Mouse (Mus musculus) neural tube, embryonic 12.5 days (tissue): ENCODE results near the gene Trabd2b. TPM values are rescaled to one million over a fixed set of nuclear protein-coding genes. Genes with fewer than 3 reads are reported as not detected.

Experiments
- ATAC-seq: fragments of 200-750 bp; cut with Nextera tagmentation; 2 replicates; pipeline ENCODE4 v1.8.0; 2017; ENCODE audit warnings: low read depth, mild to moderate bottlenecking, moderate TSS enrichment, moderate library complexity; ENCODE audit not compliant: low FRiP score
- H3K27ac ChIP-seq: fragments of 300-500 bp; sonication (generic); 2 replicates; pipeline ENCODE4 v1.5.1; 2016
- H3K27me3 ChIP-seq: fragments of 300-500 bp; sonication (generic); replicated peaks from 2 replicates; pipeline ENCODE4 v1.6.1; 2016; ENCODE audit warnings: mild to moderate bottlenecking
- H3K36me3 ChIP-seq: fragments of 300-500 bp; sonication (generic); 2 replicates; pipeline ENCODE4 v1.6.1; 2016; ENCODE audit warnings: mild to moderate bottlenecking
- H3K4me1 ChIP-seq: fragments of 300-500 bp; sonication (generic); 2 replicates; pipeline ENCODE4 v1.6.1; 2016
- H3K4me2 ChIP-seq: fragments of 300-500 bp; sonication (generic); replicated peaks from 2 replicates; pipeline ENCODE4 v1.6.1; 2016; ENCODE audit warnings: mild to moderate bottlenecking
- H3K4me3 ChIP-seq: fragments of 300-500 bp; sonication (generic); 2 replicates; pipeline ENCODE4 v1.5.1; 2016
- H3K9ac ChIP-seq: fragments of 300-500 bp; sonication (generic); 2 replicates; pipeline ENCODE4 v1.6.1; 2016; ENCODE audit warnings: mild to moderate bottlenecking
- H3K9me3 ChIP-seq: fragments of 300-500 bp; sonication (generic); 2 replicates; pipeline ENCODE4 v1.6.1; 2016; ENCODE audit warnings: mild to moderate bottlenecking
- WGBS: fragments of 180-500 bp; shearing (Covaris S2); methylation state at CpG from one replicate; pipeline ENCODE4 v1.1.7; 2016; 5-methylcytosine and 5-hydroxymethylcytosine counted together
- polyA plus RNA-seq: library from polyadenylated mRNA; unstranded; fragments of >200 nt; fragmentation: Nextera tagmentation; extraction: Ambion mirVana; gene quantifications from 2 replicates; pipeline ENCODE4 v1.2.1, GENCODE M21; 2016

The Trabd2b gene
- polyA plus RNA-seq, 1 experiment from 2014 or later, result 1.6 TPM

GRCm38 (mm10) chr4:114423084-114423483, 16.6 kb downstream of the Trabd2b start:
- H3K27ac ChIP-seq, result no peak overlapping the region
- 68% methylated on average over 6 of the region's 6 CpGs for WGBS
- no peak overlapping the region for H3K4me3 ChIP-seq
- no peak overlapping the region for H3K4me2 ChIP-seq
- no peak for ATAC-seq
- H3K4me1 ChIP-seq, result no peaks in the 10 kb centered on the region
- no peaks in the 10 kb centered on the region for H3K27me3 ChIP-seq
- no peaks in the 10 kb centered on the region for H3K36me3 ChIP-seq
- no peaks in the 10 kb centered on the region for H3K9me3 ChIP-seq
- no peak overlapping the region for H3K9ac ChIP-seq

GRCm38 (mm10) chr4:114425808-114426207, 19.3 kb downstream of the Trabd2b start:
- Histone ChIP-seq H3K4me1 (no peaks in the 10 kb centered on the region), H3K27ac (no peak overlapping the region), H3K9ac (no peak overlapping the region), H3K36me3 (no peaks in the 10 kb centered on the region), H3K9me3 (no peaks in the 10 kb centered on the region), H3K4me3 (no peak overlapping the region), H3K27me3 (no peaks in the 10 kb centered on the region), H3K4me2 (no peak overlapping the region)
- no peak for ATAC-seq
- WGBS, result 44% methylated on average over 5 of the region's 5 CpGs

GRCm38 (mm10) chr4:114432742-114433141, 26.2 kb downstream of the Trabd2b start:
- Histone ChIP-seq H3K4me1 (no peaks in the 10 kb centered on the region), H3K27ac (no peak overlapping the region), H3K27me3 (no peaks in the 10 kb centered on the region), H3K36me3 (no peaks in the 10 kb centered on the region), H3K4me3 (no peak overlapping the region), H3K9ac (no peak overlapping the region), H3K9me3 (no peaks in the 10 kb centered on the region), H3K4me2 (no peak overlapping the region)
- WGBS, result 97% methylated on average over 2 of the region's 2 CpGs
- no peak for ATAC-seq

- Histone ChIP-seq H3K36me3 (no peaks in the 10 kb centered on the region), H3K27ac (no peak overlapping the region), H3K4me3 (no peak overlapping the region), H3K9me3 (no peaks in the 10 kb centered on the region), H3K9ac (no peak overlapping the region), H3K4me2 (no peak overlapping the region), H3K27me3 (no peaks in the 10 kb centered on the region), H3K4me1 (no peaks in the 10 kb centered on the region)
- ATAC-seq, result no peak
- WGBS, result 91% methylated on average over 1 of the region's 1 CpGs
Measured at GRCm38 (mm10) chr4:114433440-114433839, 26.9 kb downstream of the Trabd2b start.

GRCm38 (mm10) chr4:114434766-114435165, 28.2 kb downstream of the Trabd2b start:
- no peak for ATAC-seq
- H3K27ac ChIP-seq, result no peak overlapping the region
- H3K4me2 ChIP-seq, result no peak overlapping the region
- H3K4me1 ChIP-seq, result no peaks in the 10 kb centered on the region
- no peaks in the 10 kb centered on the region for H3K9me3 ChIP-seq
- H3K36me3 ChIP-seq, result no peaks in the 10 kb centered on the region
- H3K27me3 ChIP-seq, result no peaks in the 10 kb centered on the region
- H3K9ac ChIP-seq, result no peak overlapping the region
- 90% methylated on average over 1 of the region's 1 CpGs for WGBS
- H3K4me3 ChIP-seq, result no peak overlapping the region

GRCm38 (mm10) chr4:114435381-114435780, 28.9 kb downstream of the Trabd2b start:
- Histone ChIP-seq H3K9ac (no peak overlapping the region), H3K9me3 (no peaks in the 10 kb centered on the region), H3K4me3 (no peak overlapping the region), H3K4me1 (no peaks in the 10 kb centered on the region), H3K27me3 (no peaks in the 10 kb centered on the region), H3K36me3 (no peaks in the 10 kb centered on the region), H3K27ac (no peak overlapping the region), H3K4me2 (no peak overlapping the region)
- ATAC-seq, result no peak
- 91% methylated on average over 7 of the region's 7 CpGs for WGBS

GRCm38 (mm10) chr4:114438764-114439163, 32.2 kb downstream of the Trabd2b start:
- H3K4me1 ChIP-seq, result no peaks in the 10 kb centered on the region
- WGBS, result 53% methylated on average over 2 of the region's 2 CpGs

GRCm38 (mm10) chr4:114442186-114442585, 35.7 kb downstream of the Trabd2b start:
- Histone ChIP-seq H3K4me2 (no peak overlapping the region), H3K4me3 (no peak overlapping the region), H3K27me3 (no peaks in the 10 kb centered on the region), H3K36me3 (no peaks in the 10 kb centered on the region), H3K9ac (no peak overlapping the region), H3K27ac (no peak overlapping the region), H3K9me3 (no peaks in the 10 kb centered on the region), H3K4me1 (no peaks in the 10 kb centered on the region)
- 58% methylated on average over 2 of the region's 2 CpGs for WGBS
- ATAC-seq, result no peak

More at GRCm38 (mm10) chr4:114438764-114439163, 32.2 kb downstream of the Trabd2b start:
- Histone ChIP-seq H3K27me3 (no peaks in the 10 kb centered on the region), H3K9ac (no peak overlapping the region), H3K4me3 (no peak overlapping the region), H3K4me2 (no peak overlapping the region), H3K27ac (no peak overlapping the region), H3K9me3 (no peaks in the 10 kb centered on the region), H3K36me3 (no peaks in the 10 kb centered on the region)
- ATAC-seq, result no peak

- no peaks in the 10 kb centered on the region for H3K36me3 ChIP-seq
- ATAC-seq, result no peak
- no peak overlapping the region for H3K4me2 ChIP-seq
- no peak overlapping the region for H3K9ac ChIP-seq
- WGBS, result 80% methylated on average over 3 of the region's 3 CpGs
- H3K4me1 ChIP-seq, result no peaks in the 10 kb centered on the region
- no peak overlapping the region for H3K4me3 ChIP-seq
- no peaks in the 10 kb centered on the region for H3K27me3 ChIP-seq
- H3K27ac ChIP-seq, result no peak overlapping the region
- H3K9me3 ChIP-seq, result no peaks in the 10 kb centered on the region
Measured at GRCm38 (mm10) chr4:114442661-114443060, 36.1 kb downstream of the Trabd2b start.

- Histone ChIP-seq H3K9me3 (no peaks in the 10 kb centered on the region), H3K4me3 (no peak overlapping the region), H3K27me3 (no peaks in the 10 kb centered on the region), H3K27ac (no peak overlapping the region), H3K4me2 (no peak overlapping the region), H3K9ac (no peak overlapping the region), H3K4me1 (no peaks in the 10 kb centered on the region), H3K36me3 (no peaks in the 10 kb centered on the region)
- 90% methylated on average over 9 of the region's 9 CpGs for WGBS
- ATAC-seq, result no peak
Measured at GRCm38 (mm10) chr4:114448393-114449052, 42.0 kb downstream of the Trabd2b start.

- Histone ChIP-seq H3K9ac (no peak overlapping the region), H3K27ac (no peak overlapping the region), H3K4me2 (no peak overlapping the region), H3K4me1 (no peaks in the 10 kb centered on the region), H3K27me3 (no peaks in the 10 kb centered on the region), H3K9me3 (no peaks in the 10 kb centered on the region), H3K36me3 (no peaks in the 10 kb centered on the region), H3K4me3 (no peak overlapping the region)
- ATAC-seq, result no peak
- 68% methylated on average over 3 of the region's 3 CpGs for WGBS
Measured at GRCm38 (mm10) chr4:114453101-114453500, 46.6 kb downstream of the Trabd2b start.

- Histone ChIP-seq H3K4me3 (no peak overlapping the region), H3K9ac (no peak overlapping the region), H3K27ac (no peak overlapping the region), H3K9me3 (no peaks in the 10 kb centered on the region), H3K4me1 (no peaks in the 10 kb centered on the region), H3K36me3 (no peaks in the 10 kb centered on the region), H3K27me3 (no peaks in the 10 kb centered on the region), H3K4me2 (no peak overlapping the region)
- WGBS, result 70% methylated on average over 4 of the region's 4 CpGs
- ATAC-seq, result no peak
Measured at GRCm38 (mm10) chr4:114454016-114454415, 47.5 kb downstream of the Trabd2b start.

- 81% methylated on average over 3 of the region's 3 CpGs for WGBS
- no peak for ATAC-seq
- H3K9me3 ChIP-seq, result no peaks in the 10 kb centered on the region
Measured at GRCm38 (mm10) chr4:114454495-114455186, 48.1 kb downstream of the Trabd2b start.

More at GRCm38 (mm10) chr4:114454495-114455186, 48.1 kb downstream of the Trabd2b start:
- H3K27me3 ChIP-seq, result no peaks in the 10 kb centered on the region
- peaks cover 4% of the 10 kb centered on the region; the same call in 1 of the 2 replicates for H3K4me1 ChIP-seq
- no peaks in the 10 kb centered on the region for H3K36me3 ChIP-seq
- no peak overlapping the region for H3K4me3 ChIP-seq
- H3K4me2 ChIP-seq, result no peak overlapping the region
- H3K9ac ChIP-seq, result no peak overlapping the region
- H3K27ac ChIP-seq, result no peak overlapping the region
